Mouse (Mus musculus) erythroblast, embryonic 14.5 days (primary cell): ENCODE data around the gene Ddhd1. TPM values are rescaled to one million over a fixed set of nuclear protein-coding genes. Genes with fewer than 3 reads are reported as not detected.

Source experiments
- H3K27me3 ChIP-seq: 2 replicates; pipeline ENCODE4 v1.6.1; 2012; ENCODE audit warnings: inconsistent platforms; ENCODE audit not compliant: control insufficient read depth
- H3K36me3 ChIP-seq: 2 replicates; pipeline ENCODE4 v1.6.1; 2012; ENCODE audit warnings: mild to moderate bottlenecking, inconsistent platforms; ENCODE audit not compliant: control insufficient read depth
- H3K4me1 ChIP-seq: 2 replicates; pipeline ENCODE4 v1.6.1; 2012; ENCODE audit warnings: inconsistent platforms; ENCODE audit not compliant: control insufficient read depth
- H3K4me3 ChIP-seq: replicated peaks from 2 replicates; pipeline ENCODE3; 2012; ENCODE audit warnings: moderate library complexity, mild to moderate bottlenecking, inconsistent platforms
- H3K9me3 ChIP-seq: 2 replicates; pipeline ENCODE4 v1.6.1; 2012; ENCODE audit warnings: low read length, inconsistent platforms, mixed read lengths; ENCODE audit not compliant: control insufficient read depth
- GATA1 ChIP-seq: IDR thresholded peaks from 2 replicates; pipeline ENCODE4 v1.6.1; 2012; ENCODE audit warnings: low read length, inconsistent platforms, mixed read lengths
- TAL1 ChIP-seq: IDR thresholded peaks from 3 replicates; pipeline ENCODE4 v1.6.1; 2012; ENCODE audit warnings: low read length, inconsistent platforms, mixed read lengths
- polyA plus RNA-seq: library from polyadenylated mRNA; stranded (reverse); fragments of >175 nt; gene quantifications from 2 replicates; pipeline ENCODE4 v1.2.3, GENCODE M21; 2012

The Ddhd1 gene
- polyA plus RNA-seq, 1 experiment, result 1.0 TPM

- no peaks in the 10 kb centered on the region for H3K9me3 ChIP-seq
- H3K4me3 ChIP-seq, result no peak overlapping the region
- no peak for TF ChIP-seq GATA1
- TF ChIP-seq TAL1, result no peak
- H3K4me1 ChIP-seq, result no peaks in the 10 kb centered on the region
- no peaks in the 10 kb centered on the region for H3K27me3 ChIP-seq
- H3K36me3 ChIP-seq, result no peaks in the 10 kb centered on the region
These were observed 109.8 kb downstream of the Ddhd1 start for GRCm38 (mm10) chr14:45548118-45548517.

- TF ChIP-seq GATA1 (no peak), TAL1 (no peak)
These were observed 113.0 kb downstream of the Ddhd1 start for GRCm38 (mm10) chr14:45544905-45545304.

GRCm38 (mm10) chr14:45544026-45544425 is 113.9 kb downstream of the Ddhd1 start:
- Histone ChIP-seq H3K36me3 (no peaks in the 10 kb centered on the region), H3K4me1 (no peaks in the 10 kb centered on the region; the same call in 1 of the 2 replicates), H3K4me3 (no peak overlapping the region), H3K9me3 (no peaks in the 10 kb centered on the region), H3K27me3 (no peaks in the 10 kb centered on the region)
- TF ChIP-seq TAL1, result no peak

More at GRCm38 (mm10) chr14:45544905-45545304, 113.0 kb downstream of the Ddhd1 start:
- Histone ChIP-seq H3K4me1 (no peaks in the 10 kb centered on the region), H3K36me3 (no peaks in the 10 kb centered on the region), H3K27me3 (no peaks in the 10 kb centered on the region), H3K9me3 (no peaks in the 10 kb centered on the region), H3K4me3 (no peak overlapping the region)

GRCm38 (mm10) chr14:45539659-45540468 is 118.1 kb downstream of the Ddhd1 start:
- Histone ChIP-seq H3K4me3 (no peak overlapping the region), H3K9me3 (no peaks in the 10 kb centered on the region), H3K27me3 (no peaks in the 10 kb centered on the region), H3K36me3 (no peaks in the 10 kb centered on the region), H3K4me1 (no peaks in the 10 kb centered on the region; the same call in 1 of the 2 replicates)
- no peak for TF ChIP-seq GATA1
- no peak for TF ChIP-seq TAL1

Other genes with a start within 250 kb of the Ddhd1 start
- not detected in 2 replicates for gene Fermt2, start 128.0 kb downstream of the Ddhd1 start, polyA plus RNA-seq